Mouse (Mus musculus) myocyte (in vitro differentiated cells): ENCODE results near the gene Def8. TPM values are rescaled to one million over a fixed set of nuclear protein-coding genes. Genes with fewer than 3 reads are reported as not detected.

Experiments used
- H3K27me3 ChIP-seq: one replicate; pipeline ENCODE4 v1.6.1; 2011; ENCODE audit not compliant: control insufficient read depth, insufficient read depth, insufficient read length
- H3K36me3 ChIP-seq: one replicate; pipeline ENCODE4 v1.6.1; 2011; ENCODE audit not compliant: control insufficient read depth, insufficient read depth
- H3K4me2 ChIP-seq: one replicate; pipeline ENCODE4 v1.6.1; 2011; ENCODE audit warnings: low read depth, control low read depth
- H3K4me3 ChIP-seq: one replicate; pipeline ENCODE4 v1.5.1; 2011; ENCODE audit warnings: mild to moderate bottlenecking, control low read depth, moderate library complexity
- H3K79me2 ChIP-seq: one replicate; pipeline ENCODE4 v1.6.1; 2011; ENCODE audit not compliant: control insufficient read depth, insufficient read depth
- H3ac ChIP-seq: one replicate; pipeline ENCODE4 v1.6.1; 2011; ENCODE audit not compliant: control insufficient read depth, insufficient read length
- CEBPB ChIP-seq: IDR thresholded peaks from 2 replicates; pipeline ENCODE4 v1.6.1; 2011; ENCODE audit warnings: mild to moderate bottlenecking, moderate library complexity; ENCODE audit not compliant: poor library complexity, insufficient read depth, severe bottlenecking
- E2F4 ChIP-seq: IDR thresholded peaks from one replicate; pipeline ENCODE4 v1.6.1; 2011; ENCODE audit warnings: mild to moderate bottlenecking, control low read depth, moderate library complexity; ENCODE audit not compliant: insufficient read depth
- MAX ChIP-seq: IDR thresholded peaks from one replicate; pipeline ENCODE4 v1.6.1; 2011; ENCODE audit warnings: low read depth, mild to moderate bottlenecking, control low read depth
- MYOD1 ChIP-seq, 3 experiments: IDR thresholded peaks; one replicate each; pipeline ENCODE4 v1.6.1; 2011; ENCODE audit warnings: control low read depth in 2 of 3, low read depth in 2 of 3, mild to moderate bottlenecking in 2 of 3, moderate library complexity in 1 of 3; ENCODE audit not compliant: insufficient read length in 2 of 3, control insufficient read depth in 1 of 3
- MYOG ChIP-seq, 3 experiments: IDR thresholded peaks; one replicate each; pipeline ENCODE4 v1.6.1; 2011; ENCODE audit warnings: control low read depth in 2 of 3, low read depth in 2 of 3, mild to moderate bottlenecking in 2 of 3; ENCODE audit not compliant: insufficient read length in 2 of 3, control insufficient read depth in 1 of 3, insufficient read depth in 1 of 3
- POLR2A ChIP-seq: IDR thresholded peaks from one replicate; pipeline ENCODE4 v1.6.1; 2011; ENCODE audit warnings: low read depth, mild to moderate bottlenecking, control low read depth, moderate library complexity; ENCODE audit not compliant: insufficient read length
- POLR2AphosphoS2 ChIP-seq: IDR thresholded peaks from one replicate; pipeline ENCODE4 v1.6.1; 2011; ENCODE audit warnings: low read depth, control low read depth; ENCODE audit not compliant: insufficient read length
- REST ChIP-seq: IDR thresholded peaks from one replicate; pipeline ENCODE4 v1.6.1; 2011; ENCODE audit warnings: mild to moderate bottlenecking, control low read depth, moderate library complexity; ENCODE audit not compliant: insufficient read depth, insufficient read length
- SRF ChIP-seq: IDR thresholded peaks from one replicate; pipeline ENCODE4 v1.6.1; 2011; ENCODE audit warnings: low read depth; ENCODE audit not compliant: control insufficient read depth, insufficient read length
- TCF12 ChIP-seq: IDR thresholded peaks from one replicate; pipeline ENCODE4 v1.6.1; 2011; ENCODE audit warnings: mild to moderate bottlenecking, control low read depth; ENCODE audit not compliant: poor library complexity, insufficient read depth, severe bottlenecking
- TCF3 ChIP-seq: IDR thresholded peaks from one replicate; pipeline ENCODE4 v1.6.1; 2011; ENCODE audit warnings: low read depth, control low read depth; ENCODE audit not compliant: insufficient read length
- USF1 ChIP-seq: IDR thresholded peaks from one replicate; pipeline ENCODE4 v1.6.1; 2011; ENCODE audit warnings: low read depth, mild to moderate bottlenecking, control low read depth, moderate library complexity
- polyA plus RNA-seq: library from polyadenylated mRNA; unstranded; fragments of >200 nt; fragmentation: generic; extraction: Trizol; gene quantifications from one replicate; pipeline ENCODE4 v1.2.1, GENCODE M21; 2012; ENCODE audit warnings: missing spikeins

Gene Def8
- polyA plus RNA-seq, 1 experiment: 19.6 TPM

DNA sequence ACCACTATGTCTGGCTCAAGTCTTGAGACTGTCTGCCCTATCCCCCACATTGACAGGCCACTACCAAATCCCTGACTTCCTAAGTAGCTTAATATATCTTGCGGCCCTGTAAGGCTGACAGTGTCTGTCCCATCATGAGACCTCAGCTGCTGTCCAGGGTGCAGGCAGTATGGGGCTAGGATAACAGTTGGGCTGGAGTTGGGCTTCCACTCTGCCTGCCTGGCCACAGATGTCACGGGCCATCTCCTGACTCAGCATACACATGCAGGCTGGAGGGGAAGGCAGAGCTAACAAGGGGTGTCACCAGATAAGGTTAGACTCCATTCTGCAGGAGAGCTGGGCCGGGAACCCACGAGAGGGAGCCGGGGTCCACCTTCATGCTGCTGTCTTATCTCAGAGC lies 83.8 kb downstream of the Def8 start:
- no peaks in the 10 kb centered on the region for H3K79me2 ChIP-seq
- H3K4me3 ChIP-seq: no peak overlapping the region
- peaks cover 12% of the 10 kb centered on the region for H3K36me3 ChIP-seq
- no peaks in the 10 kb centered on the region for H3K27me3 ChIP-seq
- no peak overlapping the region for H3K4me2 ChIP-seq
- no peak for TF ChIP-seq MAX
- TF ChIP-seq TCF12: no peak
- no peak for TF ChIP-seq E2F4
- peak; percentile 64 to 89 (median 78) for TF ChIP-seq MYOG (IDR thresholded peaks at IDR 0.05; ENCODE audit: control insufficient read depth in 1 of 3, insufficient read depth in 1 of 3, insufficient read length in 2 of 3, low read depth in 2 of 3)
- peak; percentile 4 for TF ChIP-seq POLR2AphosphoS2
- TF ChIP-seq REST: no peak
- peak; percentile 31 for TF ChIP-seq SRF
- peak; percentile 42 for TF ChIP-seq TCF3
- TF ChIP-seq MYOD1 (IDR thresholded peaks at IDR 0.05; ENCODE audit: control insufficient read depth in 1 of 3, insufficient read length in 2 of 3, low read depth in 2 of 3): peak in 2 of 3 experiments; percentile 74 to 93
- TF ChIP-seq USF1: no peak
- no peak for TF ChIP-seq POLR2A
- no peak for TF ChIP-seq CEBPB
- no peak overlapping the region for H3ac ChIP-seq

DNA sequence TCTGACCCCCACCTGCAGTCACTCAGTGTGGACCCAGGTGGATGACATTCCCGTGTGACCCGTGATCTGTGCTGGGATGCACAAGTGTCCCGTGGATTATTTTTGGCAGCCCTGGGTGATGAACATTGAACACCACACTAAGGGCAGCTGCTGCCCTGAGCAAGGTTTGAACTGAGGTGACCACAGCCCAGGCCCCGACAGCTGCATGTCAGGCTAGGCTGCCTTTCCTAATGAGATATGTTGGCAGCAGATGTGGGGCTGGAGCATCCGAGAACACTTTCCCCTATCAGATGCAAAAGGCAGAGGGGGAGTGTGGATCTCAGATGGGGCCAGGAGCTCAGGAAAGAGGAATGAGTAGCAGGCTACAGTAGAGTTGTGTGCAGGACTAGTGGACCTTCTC lies 87.5 kb downstream of the Def8 start:
- H3K4me3 ChIP-seq: no peak overlapping the region

More for the DNA sequence above, 87.5 kb downstream of the Def8 start:
- H3K4me2 ChIP-seq: no peak overlapping the region
- TF ChIP-seq USF1 (no peak), TCF12 (peak; percentile 92), MAX (no peak), POLR2AphosphoS2 (no peak), POLR2A (no peak), REST (no peak), SRF (no peak), TCF3 (peak; percentile 86), E2F4 (no peak), CEBPB (no peak), MYOG (IDR thresholded peaks at IDR 0.05; ENCODE audit: control insufficient read depth in 1 of 3, insufficient read depth in 1 of 3, insufficient read length in 2 of 3, low read depth in 2 of 3) (peak; percentile 94 to 99 (median 99)), MYOD1 (IDR thresholded peaks at IDR 0.05; ENCODE audit: control insufficient read depth in 1 of 3, insufficient read length in 2 of 3, low read depth in 2 of 3) (peak; percentile 89 to 98 (median 98))
- no peaks in the 10 kb centered on the region for H3K79me2 ChIP-seq
- H3K36me3 ChIP-seq: peaks cover 3% of the 10 kb centered on the region
- no peaks in the 10 kb centered on the region for H3K27me3 ChIP-seq
- H3ac ChIP-seq: no peak overlapping the region

Other genes starting within 250 kb of the Def8 start
- gene Dpep1, start 237.3 kb upstream of the Def8 start, polyA plus RNA-seq: 12.9 TPM
- 114 TPM for gene Chmp1a, start 210.8 kb upstream of the Def8 start, polyA plus RNA-seq
- gene Spata33, start 210.7 kb upstream of the Def8 start, polyA plus RNA-seq: 2.5 TPM
- gene Cdk10, start 198.7 kb upstream of the Def8 start, polyA plus RNA-seq: 31.0 TPM
- gene Spata2l, start 187.3 kb upstream of the Def8 start, polyA plus RNA-seq: 1.1 TPM
- 12.1 TPM for gene Zfp276, start 169.3 kb upstream of the Def8 start, polyA plus RNA-seq
- 12.7 TPM for gene Vps9d1, start 169.2 kb upstream of the Def8 start, polyA plus RNA-seq
- 4.0 TPM for gene Fanca, start 105.0 kb upstream of the Def8 start, polyA plus RNA-seq
- gene Spire2, start 90.8 kb upstream of the Def8 start, polyA plus RNA-seq: 6.8 TPM
- gene Tcf25, start 49.8 kb upstream of the Def8 start, polyA plus RNA-seq: 177 TPM
- 0.02 TPM for gene Mc1r, start 16.4 kb upstream of the Def8 start, polyA plus RNA-seq
- 85.5 TPM for gene Tubb3, start 12.1 kb upstream of the Def8 start, polyA plus RNA-seq
- 35.0 TPM for gene Afg3l1, start 54.4 kb downstream of the Def8 start, polyA plus RNA-seq
- gene Dbndd1, start 91.9 kb downstream of the Def8 start, polyA plus RNA-seq: 14.2 TPM
- gene Gas8, start 95.3 kb downstream of the Def8 start, polyA plus RNA-seq: 25.6 TPM
- 11.8 TPM for gene Rhou, start 230.4 kb downstream of the Def8 start, polyA plus RNA-seq